Comparison of ENCODE assay signal across 9 mouse cellular contexts in the genomic region with DNA sequence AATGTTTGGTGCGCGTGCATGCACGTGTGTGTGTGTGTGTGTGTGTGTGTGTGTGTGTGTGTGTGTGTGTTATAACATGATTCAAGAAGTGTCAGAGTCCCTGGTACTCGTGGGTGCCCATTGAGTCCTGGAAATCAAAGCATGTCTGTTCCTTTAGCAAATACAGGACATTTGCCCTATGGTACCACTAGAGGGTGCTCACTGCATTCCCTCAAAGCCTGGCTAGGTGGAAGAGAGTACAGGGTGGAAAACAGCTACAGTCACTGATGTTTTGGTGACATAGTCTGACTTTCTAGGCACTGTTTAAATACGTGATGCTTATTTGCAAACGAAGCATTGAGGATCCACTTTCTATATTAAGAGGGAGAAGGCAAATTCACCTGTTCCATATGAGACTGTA. TPM values are rescaled to one million over a fixed set of nuclear protein-coding genes. Genes with fewer than 3 reads are reported as not detected.
DNase-seq lines count a peak whose midpoint lies in the region; ATAC-seq lines count a peak whose summit lies in the region.
"Had no signal": no experiment of that assay in that cellular context is flagged by ENCODE, and none has a peak within 500 bp of the region (broad histone marks: within the 10 kb centered on the region; RNA-seq: fewer than 3 reads in every experiment).

No protein-coding gene starts in this region.

- H3K27ac ChIP-seq in embryonic facial prominence, embryonic 11.5 days (replicated peaks; ENCODE audit: low read depth, low read length) = no peak overlapping the region
- no peak overlapping the region for H3K27ac ChIP-seq in hindbrain, embryonic 13.5 days
- H3K27ac ChIP-seq: liver, embryonic 15.5 days had no signal

- no peaks in the 10 kb centered on the region for H3K4me1 ChIP-seq in embryonic facial prominence, embryonic 11.5 days (ENCODE audit: control insufficient read depth, insufficient read depth, low read length)
- H3K4me1 ChIP-seq in hindbrain, embryonic 13.5 days (replicated peaks) = no peaks in the 10 kb centered on the region
- H3K4me1 ChIP-seq: liver, embryonic 15.5 days had no signal

- no peaks in the 10 kb centered on the region for H3K27me3 ChIP-seq in embryonic facial prominence, embryonic 11.5 days (ENCODE audit: control insufficient read depth, insufficient read depth, low read length)
- no peaks in the 10 kb centered on the region for H3K27me3 ChIP-seq in hindbrain, embryonic 13.5 days
- H3K27me3 ChIP-seq: liver, embryonic 15.5 days had no signal

- no peaks in the 10 kb centered on the region for H3K9me3 ChIP-seq in embryonic facial prominence, embryonic 11.5 days (replicated peaks; ENCODE audit: control insufficient read depth, low read length)
- no peaks in the 10 kb centered on the region for H3K9me3 ChIP-seq in hindbrain, embryonic 13.5 days
- H3K9me3 ChIP-seq: liver, embryonic 15.5 days had no signal

- no peaks in the 10 kb centered on the region for H3K36me3 ChIP-seq in embryonic facial prominence, embryonic 11.5 days (replicated peaks; ENCODE audit: control insufficient read depth, insufficient read depth, low read depth, low read length)
- H3K36me3 ChIP-seq in hindbrain, embryonic 13.5 days = no peaks in the 10 kb centered on the region
- H3K36me3 ChIP-seq: liver, embryonic 15.5 days had no signal

- WGBS in embryonic facial prominence, embryonic 11.5 days = 8% methylated on average over 6 of the region's 6 CpGs
- 3% methylated on average over 6 of the region's 6 CpGs for WGBS in hindbrain, embryonic 13.5 days

- no peak overlapping the region for H3K4me2 ChIP-seq in embryonic facial prominence, embryonic 11.5 days (ENCODE audit: low read depth, low read length)
- no peak overlapping the region for H3K4me2 ChIP-seq in hindbrain, embryonic 13.5 days
- H3K4me2 ChIP-seq: liver, embryonic 15.5 days had no signal

- peak; percentile 79 for ATAC-seq in embryonic facial prominence, embryonic 11.5 days (replicated peaks; ENCODE audit: insufficient number of reproducible peaks, low FRiP score, low TSS enrichment, low read depth)
- peak; percentile 84 for ATAC-seq in hindbrain, embryonic 13.5 days (ENCODE audit: low FRiP score)
- peak; percentile 83 for ATAC-seq in megakaryocyte, adult 5-6 weeks (ENCODE audit: poor library complexity, severe bottlenecking)

- H3K4me3 ChIP-seq in embryonic facial prominence, embryonic 11.5 days (ENCODE audit: low read depth, low read length) = no peak overlapping the region
- no peak overlapping the region for H3K4me3 ChIP-seq in hindbrain, embryonic 13.5 days
- H3K4me3 ChIP-seq: liver, embryonic 15.5 days had no signal

- DNase-seq in adrenal gland, adult 18-20 months (ENCODE audit: low spot score in 2 of 2) = peak; percentile 8 to 20
- no peak for DNase-seq in adrenal gland, postnatal 4 days (ENCODE audit: low spot score in 2 of 2)
- peak; percentile 18 to 25 for DNase-seq in adrenal gland, postnatal 36 days
- DNase-seq in embryonic facial prominence, embryonic 11.5 days (ENCODE audit: low spot score) = peak; percentile 75
- DNase-seq in layer of hippocampus, postnatal 14 days (ENCODE audit: low spot score in 2 of 2) = peak; percentile 34 to 74
- DNase-seq in right cerebral cortex, postnatal 36 days (ENCODE audit: low spot score in 2 of 2) = peak; percentile 18 to 22

- H3K9ac ChIP-seq in embryonic facial prominence, embryonic 11.5 days (replicated peaks; ENCODE audit: low read length) = no peak overlapping the region
- H3K9ac ChIP-seq in hindbrain, embryonic 13.5 days = no peak overlapping the region
- H3K9ac ChIP-seq: liver, embryonic 15.5 days had no signal

RNA-seq across cellular contexts. Expression of gene Olfr220, which starts 27.9 kb away (rescaled TPM):
- total RNA-seq in adrenal gland, adult 18-20 months (2021) = not detected
- not detected for total RNA-seq in adrenal gland, postnatal 4 days (2021)
- total RNA-seq in adrenal gland, postnatal 36 days (2021) = not detected
- not detected in 2 replicates for polyA plus RNA-seq in embryonic facial prominence, embryonic 11.5 days (2014; fragmentation: Nextera tagmentation; extraction: Ambion mirVana)
- polyA plus RNA-seq in hindbrain, embryonic 13.5 days (2015; fragmentation: Nextera tagmentation; extraction: Ambion mirVana) = not detected in 2 replicates
- not detected for total RNA-seq in layer of hippocampus, postnatal 14 days (2021)
- total RNA-seq in megakaryocyte, adult 5-6 weeks (2015) = not detected in 2 replicates
- not detected in 2 replicates for total RNA-seq in megakaryocyte, adult 5-6 weeks (2017)
- polyA plus RNA-seq: liver, embryonic 15.5 days had no signal

RNA-seq across cellular contexts. Expression of gene Fmn2, which starts 31.9 kb away (rescaled TPM):
- 1 to 10 TPM; 5.0 to 5.9 TPM for total RNA-seq in adrenal gland, adult 18-20 months (2021)
- 1 to 10 TPM; 4.3 to 4.4 TPM for total RNA-seq in adrenal gland, postnatal 4 days (2021)
- 1 to 10 TPM; 2.1 to 2.4 TPM for total RNA-seq in adrenal gland, postnatal 36 days (2021)
- polyA plus RNA-seq in embryonic facial prominence, embryonic 11.5 days (2014; fragmentation: Nextera tagmentation; extraction: Ambion mirVana) = 2.1 and 2.2 TPM in 2 replicates
- polyA plus RNA-seq in hindbrain, embryonic 13.5 days (2015; fragmentation: Nextera tagmentation; extraction: Ambion mirVana) = 7.5 and 8.3 TPM in 2 replicates
- total RNA-seq in layer of hippocampus, postnatal 14 days (2021) = 10 to 100 TPM; 51.5 to 55.7 TPM
- not detected in 2 replicates for total RNA-seq in megakaryocyte, adult 5-6 weeks (2015)
- not detected in 2 replicates for total RNA-seq in megakaryocyte, adult 5-6 weeks (2017)
- polyA plus RNA-seq: liver, embryonic 15.5 days had no signal

RNA-seq across cellular contexts. Expression of gene Olfr414, which starts 45.9 kb away (rescaled TPM):
- not detected for total RNA-seq in adrenal gland, adult 18-20 months (2021)
- total RNA-seq in adrenal gland, postnatal 4 days (2021) = not detected
- total RNA-seq in adrenal gland, postnatal 36 days (2021) = not detected
- not detected in 2 replicates for polyA plus RNA-seq in embryonic facial prominence, embryonic 11.5 days (2014; fragmentation: Nextera tagmentation; extraction: Ambion mirVana)
- polyA plus RNA-seq in hindbrain, embryonic 13.5 days (2015; fragmentation: Nextera tagmentation; extraction: Ambion mirVana) = not detected in 2 replicates
- total RNA-seq in layer of hippocampus, postnatal 14 days (2021) = not detected
- total RNA-seq in megakaryocyte, adult 5-6 weeks (2015) = not detected in 2 replicates
- total RNA-seq in megakaryocyte, adult 5-6 weeks (2017) = not detected in 2 replicates
- polyA plus RNA-seq: liver, embryonic 15.5 days had no signal

Comparison
In these comparisons a context has a peak if more than half of its experiments do, and no peak if none do; other contexts are left out.
1. DNase-seq: peak in adrenal gland, adult 18-20 months (2 of 2), adrenal gland, postnatal 36 days (2 of 2), embryonic facial prominence, embryonic 11.5 days (single experiment), layer of hippocampus, postnatal 14 days (2 of 2) and right cerebral cortex, postnatal 36 days (2 of 2); none in adrenal gland, postnatal 4 days (0 of 2).
2. RNA of gene Fmn2, which starts 31.9 kb away (total RNA-seq): 51.5 to 55.7 TPM in layer of hippocampus, postnatal 14 days; 5.0 to 5.9 TPM in adrenal gland, adult 18-20 months, 4.3 to 4.4 TPM in adrenal gland, postnatal 4 days, 2.1 to 2.4 TPM in adrenal gland, postnatal 36 days and not detected in megakaryocyte, adult 5-6 weeks; every median in the first group is over 4 times any median in the second.
3. Peak in every context shown above with its lines, with median percentiles within 50 percentile points of each other: ATAC-seq.